Mouse (Mus musculus) large intestine, adult 2 months (tissue): ENCODE measurements at regions not wholly inside any gene's neighbourhood (a gene's known extent, or its start where the extent isn't known, plus 50 kb on each side); places are given as distances from the start of the nearest gene placed in this dataset.

Source experiments
- DNase-seq: peaks from one replicate; pipeline ENCODE4 v3.0.0-alpha.2; 2012; ENCODE audit warnings: low read depth, low spot score
- WGBS: fragments of 180-500 bp; shearing (Covaris S2); methylation state at CpG from one replicate; pipeline ENCODE4 v1.1.7; 2018; 5-methylcytosine and 5-hydroxymethylcytosine counted together

DNA sequence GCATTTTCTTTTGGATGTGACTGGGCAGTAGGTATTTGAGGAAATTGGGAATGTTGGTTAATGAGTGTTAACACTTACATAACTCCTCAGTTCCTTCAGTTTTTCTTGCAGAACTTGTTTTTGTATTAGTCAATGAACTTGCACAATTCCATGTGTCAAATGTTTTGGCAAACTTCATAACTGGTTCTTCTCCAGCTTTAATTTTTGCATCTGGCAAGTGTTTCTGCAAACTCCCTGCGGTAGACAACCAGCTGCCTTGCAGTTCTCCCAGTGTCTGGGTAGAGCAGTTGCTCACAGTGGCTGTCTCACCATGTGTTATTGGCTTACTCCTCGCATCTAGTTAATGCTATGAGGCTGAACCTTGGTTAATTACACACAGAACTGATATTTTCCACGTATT, 790.4 kb downstream of the Epha4 start:
- whole genome bisulfite sequencing, result 49% methylated on average over 3 of the region's 3 CpGs
- DNase-seq, result no peak

DNA sequence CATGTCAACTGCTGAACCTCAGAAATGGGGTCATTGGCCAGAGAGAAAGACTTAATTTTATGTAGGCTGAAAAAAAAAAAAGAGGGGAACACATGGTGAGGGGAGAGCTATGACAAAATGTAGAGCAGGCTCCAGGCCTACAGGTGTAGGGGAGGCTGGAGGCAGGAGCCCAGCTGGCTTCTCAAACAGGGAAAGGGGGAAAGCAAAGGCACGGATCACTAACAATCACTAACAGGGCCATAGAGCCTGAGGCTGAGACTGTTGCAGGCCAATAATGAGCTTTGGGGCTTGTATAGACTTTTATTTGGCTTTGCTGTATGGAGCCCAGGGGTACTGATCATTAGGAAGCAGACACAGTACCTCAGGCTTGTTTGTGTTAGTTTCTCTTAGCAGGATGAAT, 777.9 kb downstream of the Epha4 start:
- WGBS, result 77% methylated on average over 1 of the region's 1 CpGs
- DNase-seq, result no peak

DNA sequence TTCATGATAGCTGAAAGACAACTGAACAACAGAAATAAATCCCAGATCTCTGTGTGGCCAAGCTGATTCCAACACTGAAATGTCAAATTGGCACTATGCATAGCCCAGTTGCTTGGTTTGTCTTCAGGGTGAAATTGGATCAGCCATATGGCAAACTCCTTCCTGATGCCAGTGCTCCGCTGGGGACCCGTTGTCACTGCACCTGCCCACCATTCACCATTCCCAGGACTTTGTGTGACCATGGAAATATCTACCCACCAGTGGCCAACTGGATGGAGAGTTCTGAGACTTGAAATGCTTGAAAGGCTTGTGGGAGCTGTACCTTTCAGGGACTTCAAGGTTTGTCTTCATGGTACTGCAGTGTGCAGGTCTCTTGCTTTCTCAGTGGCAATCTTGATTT, 777.2 kb downstream of the Epha4 start:
- no peak for DNase-seq
- WGBS, result 95% methylated on average over 2 of the region's 2 CpGs

DNA sequence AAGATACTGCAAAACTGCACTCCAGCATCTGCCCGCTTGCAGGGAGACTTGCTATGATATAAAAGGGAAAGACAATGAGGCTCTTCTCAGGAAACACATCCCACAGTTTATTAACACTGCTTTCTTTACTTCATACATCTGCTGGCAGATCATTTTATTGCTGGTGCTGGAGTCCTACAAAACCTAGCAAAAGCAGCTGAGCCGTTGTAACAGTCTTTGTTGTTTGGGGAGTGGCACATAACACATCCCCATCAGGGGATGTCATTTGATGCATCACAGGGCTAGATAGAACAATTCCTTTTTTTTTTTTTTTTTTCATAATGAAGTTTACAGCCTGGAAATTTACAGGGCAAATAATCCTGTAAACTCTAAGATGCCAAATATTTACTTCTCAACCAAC, 742.2 kb downstream of the Epha4 start:
- 50% methylated on average over 2 of the region's 2 CpGs for WGBS
- no peak for DNase-seq

DNA sequence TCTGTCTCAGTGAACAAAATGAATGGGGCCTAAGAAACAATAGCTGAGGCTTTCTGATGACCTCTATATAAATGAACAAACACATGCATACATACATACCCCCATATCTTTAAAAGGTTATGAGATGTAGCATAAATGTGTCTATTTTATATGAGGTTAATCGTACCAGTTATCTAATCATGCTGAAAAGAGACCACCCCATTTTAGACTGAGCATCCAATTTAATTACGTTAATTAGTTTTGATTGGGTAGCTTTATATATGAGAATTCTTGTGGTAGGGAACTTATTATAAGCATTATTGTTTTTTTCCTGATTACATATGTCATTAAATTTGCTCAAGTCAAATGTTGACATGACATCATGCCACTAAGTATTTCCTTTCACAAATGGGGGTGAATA, 728.0 kb downstream of the Epha4 start:
- 89% methylated on average over 2 of the region's 2 CpGs for WGBS
- DNase-seq, result no peak

DNA sequence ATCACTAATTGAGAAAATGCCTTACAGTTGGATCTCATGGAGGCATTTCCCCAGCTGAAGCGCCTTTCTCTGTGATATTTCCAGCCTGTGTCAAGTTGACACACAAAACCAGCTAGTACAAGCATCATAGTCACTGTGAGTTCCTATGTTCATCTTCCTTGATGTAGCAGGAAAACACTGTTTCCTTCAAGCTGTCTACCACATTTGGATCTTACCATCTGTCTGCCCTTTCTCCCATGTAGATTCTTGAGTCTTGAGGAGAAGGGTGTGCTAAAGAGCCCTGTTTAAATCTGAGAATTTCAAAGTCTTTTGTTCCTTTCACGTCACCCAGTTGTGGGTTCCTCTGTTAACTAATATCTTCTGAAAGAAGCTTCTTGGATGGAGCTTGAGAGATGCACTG, 721.5 kb downstream of the Epha4 start:
- 88% methylated on average over 2 of the region's 2 CpGs for WGBS
- DNase-seq, result no peak

DNA sequence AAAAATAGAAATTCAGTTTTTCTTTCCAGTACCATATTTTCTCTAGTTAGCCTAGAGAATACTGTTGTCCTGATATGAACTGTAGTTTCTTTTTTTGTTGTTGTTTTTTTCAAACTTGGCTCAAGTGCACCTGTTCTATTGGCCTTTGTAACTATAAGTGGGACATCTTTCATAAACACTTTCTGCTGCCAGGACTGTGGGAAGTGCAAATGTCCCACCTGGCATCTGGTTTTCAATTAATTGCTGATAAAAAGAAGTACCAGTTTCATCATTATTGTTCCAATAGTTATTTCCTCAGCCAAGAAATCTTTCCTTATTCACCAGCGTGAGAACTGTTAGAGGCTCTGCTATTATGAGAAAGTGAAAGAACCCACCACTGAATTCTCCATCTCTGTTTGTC, 695.0 kb downstream of the Epha4 start:
- 86% methylated on average over 1 of the region's 1 CpGs for WGBS

DNA sequence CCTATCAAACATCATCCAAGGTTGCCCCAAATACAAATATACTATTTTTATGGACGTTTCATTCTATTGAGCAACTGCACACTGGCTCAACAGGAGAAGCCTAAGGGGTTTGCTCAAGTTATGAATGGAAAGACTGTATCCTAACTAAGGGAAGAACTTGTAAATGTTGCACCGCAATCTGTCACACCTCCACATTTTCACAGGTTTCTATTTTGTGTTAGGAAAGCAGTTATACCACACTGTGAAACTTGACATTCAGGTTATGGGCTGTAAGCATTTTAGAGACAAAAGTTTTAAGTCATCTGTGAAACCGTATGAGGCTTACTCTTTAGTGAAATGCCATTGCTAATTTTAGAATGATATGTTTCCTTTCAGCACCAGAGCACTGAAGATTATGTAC, 693.3 kb downstream of the Epha4 start:
- 62% methylated on average over 3 of the region's 3 CpGs for WGBS
- no peak for DNase-seq

More for the DNA sequence above, 695.0 kb downstream of the Epha4 start:
- DNase-seq, result no peak

DNA sequence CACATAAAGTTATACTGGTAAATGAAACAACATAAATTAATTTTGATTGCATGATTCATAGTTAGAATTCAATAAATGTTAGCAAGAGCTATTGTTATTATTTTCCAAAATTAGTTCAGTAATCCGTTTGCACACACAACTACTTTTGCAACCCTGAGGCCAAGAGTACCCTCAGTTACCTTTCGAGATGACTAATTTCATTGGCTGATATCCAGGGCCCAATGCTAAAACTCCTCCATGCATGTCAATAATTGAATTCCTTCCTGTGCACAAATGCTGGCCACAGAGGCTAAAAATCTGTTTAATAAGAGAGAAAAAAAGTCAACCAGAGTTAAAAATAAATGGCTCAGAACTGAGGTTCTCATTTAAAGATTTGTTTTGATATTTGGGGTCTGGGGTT, 685.2 kb downstream of the Epha4 start:
- DNase-seq, result no peak
- WGBS, result 75% methylated on average over 2 of the region's 2 CpGs

DNA sequence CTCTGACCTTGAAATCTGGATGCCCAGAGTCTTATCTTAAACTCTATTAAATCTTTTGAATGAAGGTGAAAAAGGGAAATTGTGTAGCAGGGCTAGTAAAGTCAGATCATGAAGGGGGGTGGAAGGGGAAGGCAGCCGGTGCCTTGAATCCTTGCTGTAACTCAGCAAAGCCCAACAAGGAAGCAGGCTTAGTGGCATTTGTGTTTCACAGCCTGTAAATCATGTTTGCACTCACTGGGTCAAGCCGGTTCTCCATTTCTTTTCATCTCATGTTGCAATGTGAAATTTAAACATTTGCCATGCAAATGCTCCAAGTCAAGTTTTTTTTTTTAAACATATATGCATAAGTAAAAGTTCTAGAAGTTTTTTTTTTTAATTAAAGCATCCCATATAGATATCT, 682.6 kb downstream of the Epha4 start:
- 17% methylated on average over 2 of the region's 2 CpGs for WGBS
- no peak for DNase-seq

DNA sequence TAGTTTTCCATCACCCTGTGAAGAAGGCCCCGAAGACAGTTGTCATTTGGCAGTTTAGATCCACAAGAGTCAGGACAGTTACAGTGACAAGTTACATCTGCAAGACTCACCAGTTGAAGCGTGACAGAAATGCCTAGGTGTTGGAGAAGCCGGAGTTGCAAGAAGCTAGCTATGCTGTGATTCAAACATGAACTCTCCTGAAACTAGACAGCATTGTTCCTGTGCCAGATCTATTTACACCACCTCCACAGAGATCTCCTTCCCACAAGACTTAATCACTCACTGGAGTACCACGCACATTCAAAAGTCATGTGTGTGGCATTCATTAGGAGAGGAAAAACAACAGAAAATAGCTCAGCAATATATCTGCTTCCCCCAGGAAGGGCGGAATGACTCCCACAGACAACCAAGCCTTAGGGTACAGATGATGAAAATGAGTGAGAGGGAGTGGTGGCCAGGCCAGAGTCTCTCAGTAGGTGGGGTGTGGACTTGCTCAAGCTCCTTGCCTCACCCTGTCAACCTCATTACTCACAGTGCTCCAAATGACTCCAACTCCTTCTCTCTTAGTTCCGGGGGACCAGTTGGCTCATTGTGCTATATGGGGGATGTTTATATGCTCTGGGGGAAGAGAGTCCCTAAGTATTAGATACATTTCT, 679.7 kb downstream of the Epha4 start:
- DNase-seq, result no peak
- WGBS, result 75% methylated on average over 6 of the region's 6 CpGs

DNA sequence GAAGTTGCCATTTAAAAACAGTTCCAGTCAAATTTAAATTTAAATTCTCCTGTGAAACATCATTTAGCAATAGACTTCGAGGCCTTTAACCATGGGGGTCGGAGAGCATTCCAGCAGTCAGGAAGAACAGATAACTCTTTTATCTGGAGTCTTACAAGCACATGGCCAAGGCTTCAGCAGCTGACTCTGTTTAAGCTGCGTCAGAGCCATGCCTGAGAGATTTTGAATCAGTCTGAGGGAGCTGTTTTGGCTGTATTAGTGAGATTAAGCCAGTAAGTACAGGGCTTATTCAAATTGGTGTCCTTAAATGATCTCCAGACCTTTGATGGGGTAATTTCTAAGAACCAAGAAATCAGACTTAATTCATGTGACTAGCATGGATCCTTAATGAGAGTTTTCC, 665.5 kb downstream of the Epha4 start:
- no peak for DNase-seq
- 75% methylated on average over 3 of the region's 3 CpGs for WGBS

DNA sequence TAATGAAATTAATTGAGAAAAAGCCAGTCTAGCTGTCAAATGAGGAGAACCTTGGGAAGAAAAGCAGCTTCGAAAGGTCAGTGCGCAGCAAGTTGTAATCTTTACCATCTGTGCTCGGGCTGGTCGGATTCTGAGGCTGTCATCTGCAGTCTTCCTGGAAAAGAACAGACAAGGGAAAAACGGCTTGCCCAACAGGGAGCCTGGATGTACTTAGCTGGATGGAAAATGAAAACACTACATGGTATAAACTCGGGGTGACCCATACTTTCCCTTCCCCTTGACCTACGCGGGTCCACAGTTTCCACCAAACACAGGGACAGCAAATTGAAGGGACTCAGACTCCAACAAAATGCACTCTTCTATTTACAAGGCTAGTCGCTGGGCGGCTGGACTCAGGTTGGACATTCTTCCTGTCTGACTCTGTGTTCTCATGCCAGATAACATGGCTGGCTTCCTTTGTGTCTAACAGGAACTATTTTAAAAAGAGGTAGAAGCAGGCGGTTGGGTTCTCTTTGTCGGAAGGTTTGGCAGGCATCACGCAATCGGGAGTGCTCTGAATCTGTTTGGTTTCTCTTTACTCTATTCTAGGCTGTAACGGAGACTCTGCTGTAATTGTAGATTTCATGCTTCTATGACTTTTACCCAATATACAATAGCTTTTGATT, 648.5 kb downstream of the Epha4 start:
- WGBS, result 28% methylated on average over 15 of the region's 15 CpGs
- no peak for DNase-seq

DNA sequence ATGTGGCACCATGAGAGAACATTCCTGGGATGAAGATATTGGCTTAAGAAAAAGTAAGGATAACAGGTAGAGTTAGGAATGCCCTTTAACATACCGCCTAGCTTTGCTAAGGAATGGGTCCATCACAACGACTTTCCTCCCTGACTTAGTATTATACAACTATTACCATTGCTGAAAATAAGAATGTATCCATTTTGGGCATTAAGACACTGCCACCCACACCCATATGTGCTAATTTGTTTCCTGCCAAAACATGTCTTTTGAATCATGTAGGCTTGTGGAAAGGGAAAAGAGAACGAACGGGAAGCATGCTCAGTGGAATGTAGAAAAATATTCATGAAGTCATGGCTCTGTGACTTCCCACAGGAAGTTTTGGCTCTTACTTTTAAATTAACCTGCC, 641.7 kb downstream of the Epha4 start:
- DNase-seq, result no peak
- WGBS, result 82% methylated on average over 4 of the region's 4 CpGs

DNA sequence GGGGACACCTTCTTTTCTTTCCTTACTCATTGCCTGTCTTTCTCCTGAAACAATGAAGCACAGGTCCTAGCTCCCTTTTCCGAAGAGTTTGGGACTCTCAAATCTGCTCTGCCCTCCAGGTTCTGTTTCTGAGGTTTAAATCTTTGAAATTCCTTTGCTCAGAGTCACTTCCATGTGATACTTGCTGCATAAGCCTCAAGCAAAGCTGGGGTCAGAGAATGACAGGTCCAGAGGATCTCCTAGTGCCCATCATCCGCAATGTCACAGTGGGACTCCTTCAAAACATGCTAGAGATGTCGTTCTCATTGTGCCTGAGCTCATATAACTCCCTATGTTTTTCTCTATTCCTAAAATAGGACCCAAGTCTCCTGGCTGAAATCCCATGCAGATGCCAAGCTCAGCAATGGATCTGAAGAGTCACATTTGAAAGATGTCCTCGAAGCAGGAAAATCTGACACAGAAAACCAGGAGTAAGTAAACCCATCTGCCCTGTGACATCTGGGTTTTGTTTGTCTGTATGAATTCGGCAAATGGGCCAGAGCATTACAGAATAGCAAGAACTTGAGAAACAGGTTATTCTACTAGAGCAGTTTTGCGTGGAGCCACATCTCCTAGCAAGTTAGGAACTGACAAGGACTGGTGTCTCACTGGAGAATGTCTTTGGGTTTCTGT, 634.6 kb downstream of the Epha4 start:
- WGBS, result 59% methylated on average over 6 of the region's 6 CpGs
- DNase-seq, result no peak

DNA sequence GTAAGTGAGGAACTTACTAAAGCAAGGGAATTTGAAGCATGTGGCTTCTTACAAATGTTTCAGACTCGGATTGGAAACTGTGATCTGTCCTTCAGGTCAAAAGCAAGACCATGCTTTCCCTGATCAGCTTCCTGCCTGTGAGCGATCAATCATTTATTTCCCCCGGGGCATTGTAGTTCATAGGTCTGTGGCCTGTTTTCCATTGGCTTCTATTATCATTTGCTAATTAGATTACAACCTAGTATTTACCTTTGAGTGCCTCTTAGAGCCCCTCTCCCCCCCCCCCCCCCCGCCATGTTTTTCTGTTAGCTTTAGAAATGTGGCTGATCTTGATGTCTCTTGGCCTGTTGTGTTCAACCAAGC, 634.1 kb downstream of the Epha4 start:
- WGBS, result 58% methylated on average over 4 of the region's 4 CpGs
- no peak for DNase-seq

DNA sequence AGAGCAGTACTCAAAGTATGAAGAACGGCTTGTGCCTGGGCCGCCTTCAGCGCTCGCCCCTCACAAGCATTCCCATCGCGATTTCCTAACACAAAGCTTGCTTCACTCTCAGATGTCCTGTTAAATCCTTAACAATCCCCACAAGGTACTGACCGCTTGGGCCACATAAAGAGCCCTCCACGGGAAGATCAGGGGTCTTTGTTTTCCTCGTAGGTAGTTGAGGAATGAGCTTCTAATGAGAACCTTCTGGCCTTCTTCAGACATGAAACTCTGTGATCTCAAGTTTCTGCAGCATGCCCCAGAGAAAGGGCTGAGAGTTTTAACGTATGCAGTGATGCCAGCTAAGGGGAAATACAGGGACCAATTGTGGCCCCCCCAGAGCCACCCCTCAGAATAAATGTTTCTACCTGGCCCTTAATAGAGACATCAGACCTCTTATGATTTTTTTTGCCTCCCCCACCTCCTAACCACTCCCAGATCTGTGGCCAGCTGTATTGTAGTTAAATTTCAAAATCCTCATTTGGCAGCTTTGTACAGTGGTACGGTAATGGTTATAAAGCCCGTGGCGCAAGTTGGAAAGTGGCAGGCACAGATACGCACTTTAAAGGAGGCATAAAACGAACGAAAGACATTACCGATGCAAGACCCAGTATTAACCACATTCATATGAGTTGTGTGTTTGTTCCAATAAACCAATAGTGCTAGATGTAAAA, 618.6 kb downstream of the Epha4 start:
- DNase-seq, result no peak
- WGBS, result 81% methylated on average over 17 of the region's 17 CpGs

DNA sequence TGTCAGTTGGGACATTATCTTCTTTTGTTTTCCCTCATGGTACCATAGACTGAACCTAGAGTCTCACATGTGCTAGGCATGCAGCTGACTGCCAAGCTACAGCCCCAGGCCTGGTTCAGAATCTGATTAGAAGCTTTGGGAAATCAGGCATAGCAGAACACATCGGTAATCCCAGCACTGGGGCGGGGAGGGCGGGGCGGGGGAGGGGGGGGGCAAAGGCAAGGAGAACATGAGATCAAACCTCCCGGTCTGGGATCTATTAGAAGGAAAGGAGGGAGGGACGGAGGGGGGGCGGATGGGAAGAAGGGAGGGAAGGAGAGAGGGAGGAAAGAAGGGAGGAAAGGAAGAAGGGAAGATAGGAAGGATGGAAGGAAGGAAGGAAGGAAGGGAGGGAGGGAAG, 617.5 kb downstream of the Epha4 start:
- WGBS, result 78% methylated on average over 7 of the region's 7 CpGs
- no peak for DNase-seq

DNA sequence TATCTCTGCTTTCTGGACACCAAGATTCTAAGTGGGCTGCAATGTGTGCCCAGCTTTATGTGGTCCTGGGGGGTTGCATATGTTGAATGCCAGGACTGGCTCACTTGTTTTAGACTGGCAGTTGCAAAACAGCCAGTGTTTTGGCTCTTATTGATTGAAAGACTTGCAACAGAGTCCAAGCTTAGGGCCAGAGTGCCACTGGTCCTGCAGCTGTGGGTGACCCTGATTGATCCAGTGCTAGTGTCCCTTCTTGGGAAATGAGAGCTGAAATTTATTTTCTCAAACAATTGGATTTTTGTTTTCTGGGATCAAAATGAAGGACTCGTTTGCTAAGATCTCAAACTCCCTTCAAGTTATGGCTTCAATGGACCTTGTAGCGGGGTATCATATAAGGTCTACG, 603.4 kb downstream of the Epha4 start:
- no peak for DNase-seq
- whole genome bisulfite sequencing, result 95% methylated on average over 3 of the region's 3 CpGs

DNA sequence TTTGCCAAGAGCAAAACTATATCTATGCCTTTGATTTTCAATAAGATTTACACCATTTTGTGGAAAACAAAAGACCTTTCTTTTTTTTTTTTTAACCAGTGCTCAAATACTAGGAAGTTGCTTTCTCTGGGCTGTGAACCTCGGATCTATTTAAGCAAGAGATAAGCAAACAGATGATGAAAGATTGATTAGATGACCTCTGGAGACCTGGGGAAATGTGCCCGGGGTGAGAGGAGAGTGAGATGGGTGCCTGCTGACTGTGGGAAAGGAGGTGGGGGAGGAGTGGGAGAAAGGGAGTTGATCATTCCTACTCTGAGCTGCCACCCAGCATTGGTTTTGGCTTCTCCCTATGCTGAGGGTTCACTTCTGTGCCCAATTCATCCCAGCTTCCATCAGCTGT, 595.3 kb downstream of the Epha4 start:
- DNase-seq, result no peak
- 19% methylated on average over 2 of the region's 2 CpGs for WGBS

DNA sequence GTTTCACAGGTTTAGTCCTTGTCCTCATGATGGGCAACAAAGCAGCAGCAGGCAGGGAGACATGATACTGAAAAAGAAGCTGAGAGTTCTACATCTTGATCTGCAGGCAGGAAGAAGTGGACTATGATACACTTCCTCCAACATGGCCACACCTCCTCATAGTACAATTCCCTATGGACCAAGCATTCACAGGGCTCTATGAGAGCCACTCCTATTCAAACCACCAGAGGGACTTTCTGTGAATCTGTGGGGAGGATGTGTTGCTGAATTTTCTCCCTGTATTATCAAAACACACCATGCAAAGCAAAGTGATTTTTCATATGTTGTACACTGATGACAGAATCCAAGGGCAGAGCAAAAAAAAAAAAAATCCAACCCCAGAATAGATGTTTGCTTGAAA, 594.3 kb downstream of the Epha4 start:
- no peak for DNase-seq
